Mouse (Mus musculus) kidney, postnatal 0 days (tissue): ENCODE data around the gene Klhdc1. TPM values are rescaled to one million over a fixed set of nuclear protein-coding genes. Genes with fewer than 3 reads are reported as not detected.
A peak's percentile ranks its signal among the peaks of the same experiment; 100 is the strongest.

ENCODE experiments used
- ATAC-seq: fragments of 200-750 bp; cut with Nextera tagmentation; replicated peaks from 2 replicates; pipeline ENCODE4 v1.8.0; 2017; ENCODE audit warnings: low read depth, moderate number of reproducible peaks, moderate TSS enrichment, moderate library complexity; ENCODE audit not compliant: low FRiP score
- DNase-seq: peaks from one replicate; pipeline ENCODE4 v3.0.0-alpha.2; 2016; ENCODE audit warnings: low spot score
- H3K27ac ChIP-seq: fragments of 300-500 bp; sonication (generic); 2 replicates; pipeline ENCODE4 v1.5.1; 2014; ENCODE audit warnings: mild to moderate bottlenecking
- H3K27me3 ChIP-seq: fragments of 300-500 bp; sonication (generic); 2 replicates; pipeline ENCODE4 v1.6.1; 2014; ENCODE audit warnings: low read length, mixed read lengths; ENCODE audit not compliant: insufficient read depth
- H3K36me3 ChIP-seq: fragments of 300-500 bp; sonication (generic); 2 replicates; pipeline ENCODE4 v1.6.1; 2014; ENCODE audit warnings: low read length, mixed read lengths; ENCODE audit not compliant: insufficient read depth
- H3K4me1 ChIP-seq: fragments of 300-500 bp; sonication (generic); replicated peaks from 2 replicates; pipeline ENCODE4 v1.6.1; 2014; ENCODE audit warnings: antibody characterized with exemption, low read length, mixed read lengths; ENCODE audit not compliant: insufficient read depth
- H3K4me2 ChIP-seq: fragments of 300-500 bp; sonication (generic); 2 replicates; pipeline ENCODE4 v1.6.1; 2014; ENCODE audit warnings: mild to moderate bottlenecking, low read length, moderate library complexity, mixed read lengths
- H3K4me3 ChIP-seq: fragments of 300-500 bp; sonication (generic); replicated peaks from 2 replicates; pipeline ENCODE4 v1.5.1; 2014; ENCODE audit warnings: low read depth, low read length
- H3K9ac ChIP-seq: fragments of 300-500 bp; sonication (generic); 2 replicates; pipeline ENCODE4 v1.6.1; 2014; ENCODE audit warnings: low read depth, low read length
- H3K9me3 ChIP-seq: fragments of 300-500 bp; sonication (generic); replicated peaks from 2 replicates; pipeline ENCODE4 v1.6.1; 2016; ENCODE audit warnings: low read length, inconsistent platforms, mixed read lengths
- CTCF ChIP-seq: IDR thresholded peaks from 2 replicates; pipeline ENCODE4 v1.5.1; 2016; ENCODE audit warnings: antibody characterized with exemption, low read depth, mild to moderate bottlenecking, moderate library complexity
- WGBS: fragments of 180-500 bp; shearing (Covaris S2); extraction: QIAGEN DNeasy Blood & Tissue Kit; methylation state at CpG from one replicate; pipeline ENCODE4 v1.1.7; 2014; 5-methylcytosine and 5-hydroxymethylcytosine counted together
- polyA plus RNA-seq: library from polyadenylated mRNA; unstranded; fragments of >200 nt; fragmentation: Nextera tagmentation; extraction: Ambion mirVana; gene quantifications from 2 replicates; pipeline ENCODE4 v1.2.1, GENCODE M21; 2015

Klhdc1 gene
- polyA plus RNA-seq, 1 experiment from 2014 or later, result 15.8 TPM

- no peaks in the 10 kb centered on the region for H3K27me3 ChIP-seq
- peaks cover 28% of the 10 kb centered on the region for H3K36me3 ChIP-seq
- no peaks in the 10 kb centered on the region for H3K4me1 ChIP-seq
- H3K9ac ChIP-seq, result no peak overlapping the region
- no peak for TF ChIP-seq CTCF
- no peak for ATAC-seq
- H3K4me2 ChIP-seq, result no peak overlapping the region
- DNase-seq, result no peak
- H3K27ac ChIP-seq, result no peak overlapping the region
- H3K9me3 ChIP-seq, result no peaks in the 10 kb centered on the region
- no peak overlapping the region for H3K4me3 ChIP-seq
Observed at GRCm38 (mm10) chr12:69318431-69318830, 77.5 kb downstream of the Klhdc1 start.

- 96% methylated on average over 3 of the region's 3 CpGs for WGBS
- DNase-seq (no peak), ATAC-seq (no peak)
- no peaks in the 10 kb centered on the region for H3K4me1 ChIP-seq
- peaks cover 23% of the 10 kb centered on the region for H3K36me3 ChIP-seq
- no peak overlapping the region for H3K4me3 ChIP-seq
- TF ChIP-seq CTCF, result no peak
- no peak overlapping the region for H3K27ac ChIP-seq
- H3K27me3 ChIP-seq, result no peaks in the 10 kb centered on the region
- no peak overlapping the region for H3K9ac ChIP-seq
- no peaks in the 10 kb centered on the region for H3K9me3 ChIP-seq
- H3K4me2 ChIP-seq, result no peak overlapping the region
Observed at GRCm38 (mm10) chr12:69331187-69331586, 90.2 kb downstream of the Klhdc1 start.

GRCm38 (mm10) chr12:69332147-69332546 lies 91.2 kb downstream of the Klhdc1 start:
- DNase-seq, result no peak
- WGBS, result 84% methylated on average over 1 of the region's 1 CpGs
- H3K36me3 ChIP-seq, result peaks cover 29% of the 10 kb centered on the region

GRCm38 (mm10) chr12:69333547-69333946 lies 92.6 kb downstream of the Klhdc1 start:
- H3K27me3 ChIP-seq, result no peaks in the 10 kb centered on the region
- ATAC-seq (no peak), DNase-seq (peak; percentile 61)
- H3K9ac ChIP-seq, result no peak overlapping the region
- H3K9me3 ChIP-seq, result no peaks in the 10 kb centered on the region
- WGBS, result 86% methylated on average over 2 of the region's 2 CpGs
- peaks cover 22% of the 10 kb centered on the region for H3K36me3 ChIP-seq
- H3K4me2 ChIP-seq, result no peak overlapping the region
- H3K4me1 ChIP-seq, result no peaks in the 10 kb centered on the region
- no peak overlapping the region for H3K4me3 ChIP-seq
- no peak overlapping the region for H3K27ac ChIP-seq
- TF ChIP-seq CTCF, result peak; percentile 65

More at GRCm38 (mm10) chr12:69332147-69332546, 91.2 kb downstream of the Klhdc1 start:
- H3K4me3 ChIP-seq, result no peak overlapping the region
- H3K9me3 ChIP-seq, result no peaks in the 10 kb centered on the region
- H3K27ac ChIP-seq, result no peak overlapping the region
- H3K4me2 ChIP-seq, result no peak overlapping the region
- no peak overlapping the region for H3K9ac ChIP-seq
- H3K27me3 ChIP-seq, result no peaks in the 10 kb centered on the region
- TF ChIP-seq CTCF, result no peak
- no peak for ATAC-seq
- H3K4me1 ChIP-seq, result no peaks in the 10 kb centered on the region

Other genes starting within 250 kb of the Klhdc1 start
- gene Rps29, start 82.0 kb upstream of the Klhdc1 start, polyA plus RNA-seq, result 2,047 and 2,435 TPM in 2 replicates
- 10.7 and 11.5 TPM in 2 replicates for gene Lrr1, start 72.4 kb upstream of the Klhdc1 start, polyA plus RNA-seq
- gene Rpl36al, start 57.1 kb upstream of the Klhdc1 start, polyA plus RNA-seq, result 734 and 768 TPM in 2 replicates
- 70.0 and 81.5 TPM in 2 replicates for gene Mgat2, start 57.0 kb upstream of the Klhdc1 start, polyA plus RNA-seq
- 15.2 and 19.8 TPM in 2 replicates for gene Gm49383, start 44.1 kb upstream of the Klhdc1 start, polyA plus RNA-seq
- gene Dnaaf2, start 42.7 kb upstream of the Klhdc1 start, polyA plus RNA-seq, result 7.4 and 7.5 TPM in 2 replicates
- gene Gm49384, start 36.9 kb upstream of the Klhdc1 start, polyA plus RNA-seq, result 17.1 and 19.2 TPM in 2 replicates
- gene Pole2, start 13.0 kb upstream of the Klhdc1 start, polyA plus RNA-seq, result 15.3 and 17.7 TPM in 2 replicates
- gene Klhdc2, start 55.5 kb downstream of the Klhdc1 start, polyA plus RNA-seq, result 132 and 141 TPM in 2 replicates
- 66.8 and 69.9 TPM in 2 replicates for gene Nemf, start 116.0 kb downstream of the Klhdc1 start, polyA plus RNA-seq
- 56.2 and 70.7 TPM in 2 replicates for gene Arf6, start 131.0 kb downstream of the Klhdc1 start, polyA plus RNA-seq
- gene Gm9887, start 131.3 kb downstream of the Klhdc1 start, polyA plus RNA-seq, result 1.3 and 3.2 TPM in 2 replicates